Mouse (Mus musculus): ENCODE results near the gene Prcc. TPM values are rescaled to one million over a fixed set of nuclear protein-coding genes. Genes with fewer than 3 reads are reported as not detected.
"Not testable (repeated sequence)": the region's sequence is repeated elsewhere in the genome, so short reads cannot be mapped to it uniquely, and the experiment has no call there.

Gene Prcc
- polyA plus RNA-seq, 1 experiment = 34.2 TPM

DNA sequence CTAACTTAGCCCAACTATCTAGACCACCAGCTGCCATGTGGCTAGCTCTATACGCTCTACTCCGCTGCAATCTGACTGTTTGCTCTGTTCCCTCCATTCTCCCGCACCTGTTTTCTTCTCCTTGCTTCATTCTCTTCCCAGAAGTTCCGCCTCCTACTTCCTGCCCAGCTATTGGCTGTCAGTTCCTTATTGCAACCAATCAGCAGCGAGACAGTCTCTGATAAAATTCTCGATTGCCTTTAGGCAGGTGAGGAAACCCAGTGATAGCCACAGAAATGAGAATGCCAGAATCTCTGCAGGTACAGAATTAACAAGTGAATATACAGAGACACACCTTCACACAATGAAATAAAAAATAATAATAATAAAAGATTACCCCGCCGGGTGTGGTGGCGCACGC lies 56.4 kb downstream of the Prcc start:
- Histone ChIP-seq H3K4me1 (ENCODE audit: control insufficient read depth, insufficient read depth, low read length) (no peaks in the 10 kb centered on the region), H3K27ac (ENCODE audit: insufficient read depth, low read length) (no peak overlapping the region), H3K4me3 (ENCODE audit: insufficient read depth, low read length) (no peak overlapping the region)
- TF ChIP-seq CTCF (IDR thresholded peaks at IDR 0.05; ENCODE audit: borderline replicate concordance, insufficient read depth, low read length) = no peak
- no peak for TF ChIP-seq POLR2A (IDR thresholded peaks at IDR 0.05; ENCODE audit: low read depth, low read length)

DNA sequence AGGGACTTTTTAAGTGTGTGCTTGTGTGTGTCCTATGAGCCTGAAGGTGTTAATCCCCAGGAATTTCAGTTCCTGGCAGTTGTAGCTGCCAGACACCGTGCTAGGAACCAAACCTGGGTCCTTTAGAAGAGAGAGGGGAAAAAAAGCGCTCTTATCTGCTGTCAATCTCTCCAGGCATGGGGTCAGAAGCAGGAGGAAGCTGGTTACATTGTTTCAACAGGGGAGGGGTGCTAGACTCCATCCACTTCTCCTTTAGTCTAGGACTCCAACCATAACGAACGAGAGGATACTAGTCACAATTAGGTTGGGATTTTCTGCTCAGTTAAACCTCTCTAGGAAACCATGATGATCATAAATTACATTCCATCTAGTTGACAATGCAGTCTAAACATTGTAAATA lies 57.0 kb downstream of the Prcc start:
- TF ChIP-seq CTCF (IDR thresholded peaks at IDR 0.05; ENCODE audit: borderline replicate concordance, insufficient read depth, low read length) (no peak), POLR2A (IDR thresholded peaks at IDR 0.05; ENCODE audit: low read depth, low read length) (no peak)
- H3K27ac ChIP-seq (ENCODE audit: insufficient read depth, low read length) = no peak overlapping the region
- H3K4me3 ChIP-seq (ENCODE audit: insufficient read depth, low read length) = no peak overlapping the region
- H3K4me1 ChIP-seq (ENCODE audit: control insufficient read depth, insufficient read depth, low read length) = no peaks in the 10 kb centered on the region

DNA sequence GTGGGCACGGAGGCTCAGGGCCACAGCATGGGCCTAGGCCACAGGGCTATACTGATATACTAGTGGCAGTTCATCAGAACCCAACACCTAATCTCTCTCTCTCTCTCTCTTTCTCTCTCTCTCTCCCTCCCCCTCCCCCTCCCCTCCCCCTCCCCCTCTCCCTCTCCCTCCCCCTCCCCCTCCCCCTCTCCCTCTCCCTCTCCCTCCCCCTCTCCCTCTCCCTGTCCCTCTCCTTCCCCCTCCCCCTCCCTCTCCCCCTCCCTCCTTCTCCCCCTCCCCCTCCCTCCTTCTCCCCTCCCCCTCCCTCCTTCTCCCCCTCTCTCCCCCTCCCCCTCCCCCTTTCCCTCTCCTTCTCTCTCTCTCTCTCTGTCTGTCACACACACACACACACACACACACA lies 61.2 kb downstream of the Prcc start, which contains the start of gene Pear1:
TSS of gene Pear1 (minus strand) at position 101 of the 400 bp plus-strand sequence.
- not testable (repeated sequence) for H3K27ac ChIP-seq (ENCODE audit: insufficient read depth, low read length); H3K4me1 ChIP-seq (ENCODE audit: control insufficient read depth, insufficient read depth, low read length)

DNA sequence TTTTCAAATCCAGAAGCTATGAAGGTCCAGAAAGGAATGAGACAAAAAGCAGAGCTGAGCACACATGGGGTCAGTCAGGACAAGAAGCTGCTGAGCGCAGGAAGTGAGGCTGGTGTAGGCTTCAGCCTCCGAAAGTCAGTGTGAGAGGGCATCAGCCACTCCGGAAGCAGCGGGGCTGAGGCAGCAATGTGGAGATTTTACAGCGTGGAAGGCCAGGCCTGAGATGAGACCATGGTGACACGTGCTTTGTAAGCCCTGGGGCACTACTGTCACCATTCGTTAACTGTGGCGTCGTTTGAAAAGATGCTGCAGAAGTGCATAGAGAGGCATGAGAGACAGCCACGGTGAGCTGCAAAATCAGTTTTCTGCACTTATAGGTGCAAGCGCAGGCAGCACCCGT lies 67.2 kb downstream of the Prcc start:
- H3K4me3 ChIP-seq (ENCODE audit: insufficient read depth, low read length) = no peak overlapping the region
- no peak for TF ChIP-seq POLR2A (IDR thresholded peaks at IDR 0.05; ENCODE audit: low read depth, low read length)
- TF ChIP-seq CTCF (IDR thresholded peaks at IDR 0.05; ENCODE audit: borderline replicate concordance, insufficient read depth, low read length) = no peak
- H3K4me1 ChIP-seq (ENCODE audit: control insufficient read depth, insufficient read depth, low read length) = no peaks in the 10 kb centered on the region
- H3K27ac ChIP-seq (ENCODE audit: insufficient read depth, low read length) = no peak overlapping the region

More for the DNA sequence above, 61.2 kb downstream of the Prcc start, which contains the start of gene Pear1:
- H3K4me3 ChIP-seq (ENCODE audit: insufficient read depth, low read length) = not testable (repeated sequence)

DNA sequence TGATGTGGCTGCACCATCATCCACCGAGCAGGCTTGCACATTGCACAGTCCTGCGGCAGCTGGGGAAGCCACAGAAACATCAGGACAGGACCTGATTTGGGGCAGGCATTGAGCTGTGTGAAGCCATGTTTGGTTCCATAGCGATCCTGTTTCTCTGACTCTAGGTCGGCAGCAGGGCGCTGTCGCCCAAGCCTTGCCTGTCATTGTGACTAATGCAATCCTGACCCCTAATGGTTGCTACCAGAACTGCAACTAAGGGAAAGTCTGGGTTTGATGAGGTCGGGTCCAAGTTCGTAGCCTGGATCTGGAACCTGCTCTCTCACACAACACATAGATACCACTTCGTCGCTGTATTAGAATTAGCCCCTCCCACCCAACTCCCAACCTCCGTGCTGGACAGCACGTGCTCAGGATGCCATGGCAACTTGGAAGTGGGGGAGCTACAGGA lies 68.7 kb downstream of the Prcc start:
- Histone ChIP-seq H3K4me1 (ENCODE audit: control insufficient read depth, insufficient read depth, low read length) (no peaks in the 10 kb centered on the region), H3K4me3 (ENCODE audit: insufficient read depth, low read length) (no peak overlapping the region), H3K27ac (ENCODE audit: insufficient read depth, low read length) (no peak overlapping the region)
- TF ChIP-seq POLR2A (IDR thresholded peaks at IDR 0.05; ENCODE audit: low read depth, low read length) (no peak), CTCF (IDR thresholded peaks at IDR 0.05; ENCODE audit: borderline replicate concordance, insufficient read depth, low read length) (peak; percentile 78; the same call in 1 of the 2 replicates)

DNA sequence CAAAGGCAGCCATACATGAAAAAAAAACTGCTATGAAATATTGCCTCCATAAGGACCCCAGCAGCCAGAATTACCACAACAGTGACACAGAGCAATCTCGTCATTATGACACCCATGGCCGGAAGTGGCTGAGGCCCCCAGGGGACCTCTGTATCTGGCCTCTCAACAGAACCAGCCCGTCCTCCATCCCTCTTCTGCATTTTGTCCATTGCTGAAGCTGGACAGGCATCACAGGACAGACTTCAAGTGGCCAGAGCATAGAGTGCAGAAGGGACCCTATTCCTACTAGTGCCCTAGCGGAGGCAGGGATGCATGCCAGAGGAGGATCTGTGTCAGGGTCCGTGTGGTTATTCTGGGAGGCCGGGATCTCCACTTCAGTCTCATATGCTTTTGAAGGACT lies 69.2 kb downstream of the Prcc start:
- TF ChIP-seq CTCF (IDR thresholded peaks at IDR 0.05; ENCODE audit: borderline replicate concordance, insufficient read depth, low read length) = no peak
- no peak for TF ChIP-seq POLR2A (IDR thresholded peaks at IDR 0.05; ENCODE audit: low read depth, low read length)
- Histone ChIP-seq H3K4me3 (ENCODE audit: insufficient read depth, low read length) (no peak overlapping the region), H3K4me1 (ENCODE audit: control insufficient read depth, insufficient read depth, low read length) (no peaks in the 10 kb centered on the region), H3K27ac (ENCODE audit: insufficient read depth, low read length) (no peak overlapping the region)

DNA sequence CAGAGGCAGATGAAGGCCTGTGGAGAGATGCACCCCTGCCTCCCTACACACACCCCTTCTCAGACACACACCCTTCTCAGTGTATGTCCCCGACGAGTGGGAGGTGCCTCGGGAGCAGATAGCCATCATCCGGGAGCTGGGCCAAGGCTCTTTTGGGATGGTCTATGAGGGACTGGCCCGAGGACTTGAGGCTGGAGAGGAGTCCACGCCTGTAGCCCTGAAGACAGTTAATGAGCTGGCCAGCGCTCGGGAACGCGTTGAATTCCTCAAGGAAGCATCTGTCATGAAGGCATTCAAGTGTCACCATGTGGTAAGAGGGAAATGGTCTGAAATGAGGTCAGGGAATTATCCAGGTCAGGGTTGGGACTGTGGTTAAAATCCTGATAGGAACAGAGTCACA lies 72.5 kb downstream of the Prcc start:
- TF ChIP-seq CTCF (IDR thresholded peaks at IDR 0.05; ENCODE audit: borderline replicate concordance, insufficient read depth, low read length) (no peak), POLR2A (IDR thresholded peaks at IDR 0.05; ENCODE audit: low read depth, low read length) (no peak)
- no peak overlapping the region for H3K27ac ChIP-seq (ENCODE audit: insufficient read depth, low read length)
- H3K4me3 ChIP-seq (ENCODE audit: insufficient read depth, low read length) = no peak overlapping the region
- H3K4me1 ChIP-seq (ENCODE audit: control insufficient read depth, insufficient read depth, low read length) = no peaks in the 10 kb centered on the region

DNA sequence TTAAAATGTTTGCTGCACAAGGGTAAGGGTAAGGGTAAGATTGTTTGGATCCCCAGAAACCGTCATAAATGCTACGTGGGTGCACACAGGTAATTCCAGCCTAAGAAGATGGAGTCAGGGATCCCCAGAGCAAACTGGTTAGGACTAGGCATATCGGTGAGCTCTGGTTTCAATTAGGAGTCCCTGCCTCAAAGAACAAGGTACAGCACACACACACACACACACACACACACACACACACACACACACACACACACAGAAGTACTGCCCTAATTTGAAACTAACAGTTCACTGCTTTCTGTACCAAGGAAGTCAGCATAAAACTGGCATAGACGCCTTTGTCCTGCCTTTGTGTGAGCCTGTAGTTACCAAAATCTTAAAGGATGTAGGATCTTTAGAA lies 73.0 kb downstream of the Prcc start:
- Histone ChIP-seq H3K4me3 (ENCODE audit: insufficient read depth, low read length) (no peak overlapping the region), H3K4me1 (ENCODE audit: control insufficient read depth, insufficient read depth, low read length) (no peaks in the 10 kb centered on the region), H3K27ac (ENCODE audit: insufficient read depth, low read length) (no peak overlapping the region)
- TF ChIP-seq POLR2A (IDR thresholded peaks at IDR 0.05; ENCODE audit: low read depth, low read length) = no peak
- TF ChIP-seq CTCF (IDR thresholded peaks at IDR 0.05; ENCODE audit: borderline replicate concordance, insufficient read depth, low read length) = no peak

DNA sequence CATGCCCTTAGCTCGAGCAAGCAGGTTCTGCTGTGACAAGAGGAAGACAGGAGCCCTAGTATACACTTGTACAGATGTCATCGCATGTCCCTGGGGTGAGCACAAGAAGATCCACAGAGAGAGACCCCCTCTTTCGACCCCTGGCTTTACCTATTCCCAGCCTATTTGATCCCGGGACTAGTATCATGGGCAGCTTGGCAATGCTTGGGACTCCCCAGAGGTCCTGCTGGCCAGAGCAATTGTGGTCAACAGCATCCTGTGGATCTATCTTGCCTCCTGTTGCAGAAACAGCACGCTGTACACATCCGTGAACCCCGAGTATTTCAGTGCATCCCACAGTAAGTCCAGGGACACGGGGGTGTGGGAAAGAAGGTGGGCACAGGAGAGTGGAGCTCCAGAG lies 74.1 kb downstream of the Prcc start:
- TF ChIP-seq POLR2A (IDR thresholded peaks at IDR 0.05; ENCODE audit: low read depth, low read length) (no peak), CTCF (IDR thresholded peaks at IDR 0.05; ENCODE audit: borderline replicate concordance, insufficient read depth, low read length) (no peak)
- no peak overlapping the region for H3K27ac ChIP-seq (ENCODE audit: insufficient read depth, low read length)
- H3K4me1 ChIP-seq (ENCODE audit: control insufficient read depth, insufficient read depth, low read length) = no peaks in the 10 kb centered on the region
- no peak overlapping the region for H3K4me3 ChIP-seq (ENCODE audit: insufficient read depth, low read length)

DNA sequence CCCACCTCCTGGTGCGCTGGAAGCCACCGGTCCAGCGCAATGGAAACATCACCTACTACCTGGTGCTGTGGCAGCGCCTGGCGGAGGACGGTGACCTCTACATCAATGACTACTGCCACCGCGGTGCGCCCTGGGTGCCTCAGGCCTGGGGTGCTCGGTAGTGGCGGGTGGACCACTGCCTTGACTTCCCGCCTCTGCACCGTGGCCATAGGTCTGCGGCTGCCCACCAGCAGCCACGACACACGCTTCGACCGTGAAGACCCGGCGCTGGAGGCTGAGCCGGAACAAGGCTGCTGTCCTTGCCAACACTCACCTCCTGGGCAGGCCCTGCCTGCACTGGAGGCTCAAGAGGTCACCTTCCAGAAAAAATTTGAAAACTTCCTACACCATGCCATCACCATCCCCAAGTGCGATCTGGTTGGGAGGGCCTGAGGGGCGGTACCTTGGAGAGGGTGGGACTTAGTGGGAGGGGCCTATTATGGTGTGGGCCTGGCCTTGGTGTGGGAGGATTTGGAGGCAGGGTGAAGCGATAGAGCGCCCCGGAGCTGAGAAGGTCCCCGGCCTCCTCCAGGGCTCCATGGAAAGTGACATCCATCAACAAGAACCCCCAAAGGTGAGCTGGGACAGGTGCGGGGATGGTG lies 76.0 kb downstream of the Prcc start:
- Histone ChIP-seq H3K27ac (ENCODE audit: insufficient read depth, low read length) (no peak overlapping the region), H3K4me3 (ENCODE audit: insufficient read depth, low read length) (no peak overlapping the region), H3K4me1 (ENCODE audit: control insufficient read depth, insufficient read depth, low read length) (no peaks in the 10 kb centered on the region)
- TF ChIP-seq POLR2A (IDR thresholded peaks at IDR 0.05; ENCODE audit: low read depth, low read length) (no peak), CTCF (IDR thresholded peaks at IDR 0.05; ENCODE audit: borderline replicate concordance, insufficient read depth, low read length) (no peak)

Other genes with a start within 250 kb of the Prcc start
- gene Lrrc71, start 137.0 kb downstream of the Prcc start, polyA plus RNA-seq (2011; ENCODE audit: insufficient read length, low read depth, missing spikeins) = 1.1 and 1.2 TPM in 2 replicates
- gene Ntrk1, start 90.4 kb downstream of the Prcc start, polyA plus RNA-seq (2011; ENCODE audit: insufficient read length, low read depth, missing spikeins) = not detected in 2 replicates
- gene Insrr, start 88.7 kb downstream of the Prcc start, polyA plus RNA-seq (2011; ENCODE audit: insufficient read length, low read depth, missing spikeins) = not detected in 2 replicates
- gene Pear1, start 61.3 kb downstream of the Prcc start, polyA plus RNA-seq (2011; ENCODE audit: insufficient read length, low read depth, missing spikeins) = 65.8 and 74.0 TPM in 2 replicates
- not detected in 2 replicates for gene Sh2d2a, start 38.9 kb downstream of the Prcc start, polyA plus RNA-seq (2011; ENCODE audit: insufficient read length, low read depth, missing spikeins)
- 267 and 287 TPM in 2 replicates for gene Hdgf, start 20.7 kb upstream of the Prcc start, polyA plus RNA-seq (2011; ENCODE audit: insufficient read length, low read depth, missing spikeins)
- gene Mrpl24, start 33.9 kb upstream of the Prcc start, polyA plus RNA-seq (2011; ENCODE audit: insufficient read length, low read depth, missing spikeins) = 130 and 167 TPM in 2 replicates
- gene Isg20l2, start 44.7 kb upstream of the Prcc start, polyA plus RNA-seq (2011; ENCODE audit: insufficient read length, low read depth, missing spikeins) = 41.6 and 54.7 TPM in 2 replicates
- gene Rrnad1, start 45.1 kb upstream of the Prcc start, polyA plus RNA-seq (2011; ENCODE audit: insufficient read length, low read depth, missing spikeins) = 11.4 and 12.0 TPM in 2 replicates
- gene Crabp2, start 63.1 kb upstream of the Prcc start, polyA plus RNA-seq (2011; ENCODE audit: insufficient read length, low read depth, missing spikeins) = 80.0 and 99.8 TPM in 2 replicates
- 25.7 and 71.2 TPM in 2 replicates for gene Nes, start 85.5 kb upstream of the Prcc start, polyA plus RNA-seq (2011; ENCODE audit: insufficient read length, low read depth, missing spikeins)
- 0.61 TPM in 1 of 2 replicates, not detected in the other for gene Bcan, start 114.6 kb upstream of the Prcc start, polyA plus RNA-seq (2011; ENCODE audit: insufficient read length, low read depth, missing spikeins)
- not detected in 2 replicates for gene Hapln2, start 142.0 kb upstream of the Prcc start, polyA plus RNA-seq (2011; ENCODE audit: insufficient read length, low read depth, missing spikeins)
- 20.1 and 23.3 TPM in 2 replicates for gene Gpatch4, start 157.5 kb upstream of the Prcc start, polyA plus RNA-seq (2011; ENCODE audit: insufficient read length, low read depth, missing spikeins)
- gene Naxe, start 172.9 kb upstream of the Prcc start, polyA plus RNA-seq (2011; ENCODE audit: insufficient read length, low read depth, missing spikeins) = 90.8 and 97.3 TPM in 2 replicates
- not detected in 2 replicates for gene Ttc24, start 192.7 kb upstream of the Prcc start, polyA plus RNA-seq (2011; ENCODE audit: insufficient read length, low read depth, missing spikeins)
- 14.8 and 20.1 TPM in 2 replicates for gene Iqgap3, start 196.4 kb upstream of the Prcc start, polyA plus RNA-seq (2011; ENCODE audit: insufficient read length, low read depth, missing spikeins)

All from embryonic fibroblast, embryonic 13.5 days (primary cell).